Mouse (Mus musculus) c-Kit-negative CD71-positive TER-119-positive erythroid progenitor cells, embryonic 14.5 days (primary cell): ENCODE data around the gene Mecr.
"Not testable (repeated sequence)": the region's sequence is repeated elsewhere in the genome, so short reads cannot be mapped to it uniquely, and the experiment has no call there.

Experiments
- DNase-seq: peaks from one replicate; pipeline ENCODE4 v3.0.0-alpha.2; 2013; ENCODE audit warnings: low read depth, low spot score

Gene Mecr

DNA sequence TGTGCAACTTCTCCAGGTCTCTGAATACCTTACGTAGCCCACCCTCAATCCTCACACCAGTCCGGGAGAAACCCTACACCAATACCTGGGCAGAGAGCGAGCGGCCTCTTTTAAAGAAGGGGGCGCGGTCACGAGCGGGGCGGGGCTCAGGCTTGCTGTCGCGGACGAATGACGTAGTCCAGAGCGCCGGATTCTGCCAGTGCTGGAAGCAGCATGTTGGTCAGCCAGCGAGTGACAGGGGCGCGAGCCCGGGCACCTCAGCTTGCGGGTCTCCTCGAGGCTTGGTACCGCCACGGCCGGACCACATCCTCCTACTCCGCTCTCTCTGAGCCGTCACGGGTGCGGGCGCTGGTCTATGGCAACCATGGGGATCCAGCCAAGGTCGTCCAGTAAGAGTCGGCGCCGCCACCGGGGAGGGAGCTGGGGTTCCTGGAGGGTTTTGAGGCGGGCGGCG lies at the start of gene Mecr:
Gene Mecr, plus strand, starts transcription at position 181 of the 454 bp plus-strand sequence.
- DNase-seq, result peak; percentile 84

DNA sequence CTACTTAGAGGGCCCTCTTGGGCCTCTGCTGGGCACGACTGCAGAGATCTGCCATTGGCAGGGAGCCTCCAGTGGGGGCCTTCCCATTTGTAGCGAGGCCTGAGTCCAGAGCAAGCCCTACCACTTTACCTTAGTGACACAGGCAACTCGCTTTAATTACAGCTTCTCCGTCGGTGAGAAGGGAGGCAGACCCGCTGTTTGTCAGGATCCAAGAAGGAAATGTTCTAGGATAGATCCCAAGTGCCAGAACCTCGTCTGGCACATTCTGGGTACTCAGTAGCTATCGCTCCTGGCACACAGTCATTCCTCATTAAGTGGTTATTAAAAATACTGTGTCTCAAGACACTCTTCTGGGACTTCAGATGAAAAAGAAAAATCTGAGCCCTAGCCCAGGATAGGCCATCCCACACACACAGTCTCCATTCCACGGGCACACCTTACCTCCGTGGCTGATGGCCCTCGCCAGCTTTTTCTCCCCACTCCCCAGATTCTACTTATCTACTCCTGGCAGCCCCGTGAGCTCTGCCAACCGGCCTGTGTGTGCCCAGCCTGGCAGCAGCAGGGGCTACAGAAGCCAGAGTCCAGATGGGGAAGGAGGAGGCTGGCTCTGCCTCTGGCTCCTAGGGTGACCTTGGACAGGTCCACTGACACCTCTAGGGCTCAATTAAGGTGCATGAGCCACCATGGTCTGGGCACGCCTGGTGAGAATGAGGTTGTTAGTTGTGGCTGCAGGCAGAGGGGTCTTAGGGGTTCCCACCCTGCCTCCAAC lies 46.8 kb upstream of the Mecr start:
- DNase-seq, result no peak

DNA sequence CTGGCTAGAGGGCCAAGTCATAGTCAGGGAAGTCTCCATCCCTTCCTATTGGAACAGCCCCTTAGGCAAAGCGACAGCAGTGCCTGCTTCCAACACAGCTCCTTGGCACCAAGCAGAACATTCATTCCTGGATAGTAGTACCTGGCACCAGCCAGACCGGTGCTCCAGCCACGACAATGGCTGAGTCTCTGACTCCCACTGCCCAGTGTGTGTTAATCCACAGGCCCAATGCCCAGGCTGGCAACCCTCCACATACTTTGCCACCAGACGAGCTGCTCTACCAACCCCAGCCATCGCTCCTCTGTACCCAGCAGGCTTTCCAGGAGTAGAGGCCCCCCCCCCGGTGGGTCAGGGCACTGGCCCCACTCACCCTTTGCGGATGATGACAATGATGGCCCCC lies 45.8 kb upstream of the Mecr start:
- no peak for DNase-seq

DNA sequence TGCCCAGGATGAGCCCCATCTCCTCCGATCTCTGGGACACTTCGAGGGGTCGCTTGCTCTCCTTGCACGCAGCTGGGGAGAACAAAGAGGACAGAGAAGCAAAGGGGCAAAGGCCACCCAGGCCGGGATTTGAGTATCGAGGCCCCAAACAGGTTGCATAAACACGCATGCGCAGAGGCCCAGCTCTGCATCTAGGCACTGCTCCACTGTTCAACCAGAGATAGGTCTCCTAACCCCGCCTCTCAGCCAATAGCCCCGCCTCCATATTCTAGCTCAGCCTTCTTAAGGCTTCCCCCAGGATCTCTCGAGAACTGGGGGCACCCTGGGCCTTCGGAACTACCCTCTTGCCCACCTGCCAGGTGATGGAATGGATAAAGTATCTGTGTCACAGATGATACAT lies 45.4 kb upstream of the Mecr start:
- DNase-seq, result no peak

DNA sequence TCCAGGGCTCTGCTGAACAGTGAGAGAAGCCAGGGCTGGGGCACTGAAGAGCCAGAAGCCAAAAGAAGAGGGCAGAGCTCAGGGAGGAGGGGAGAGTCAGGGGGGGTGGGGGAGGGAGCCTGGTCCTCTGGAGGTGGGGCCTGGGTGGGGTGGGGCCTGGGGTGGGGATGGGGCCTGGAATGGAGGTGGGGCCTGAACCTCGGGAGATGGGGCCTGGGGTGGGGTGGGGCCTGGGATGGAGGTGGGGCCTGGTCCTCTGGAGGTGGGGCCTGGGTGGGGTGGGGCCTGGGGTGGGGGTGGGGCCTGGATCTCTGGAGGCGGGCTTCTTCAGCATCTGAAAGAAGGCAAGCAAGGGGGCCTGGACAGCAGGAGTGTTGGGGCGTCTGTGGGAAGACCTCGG lies 44.3 kb upstream of the Mecr start:
- no peak for DNase-seq

DNA sequence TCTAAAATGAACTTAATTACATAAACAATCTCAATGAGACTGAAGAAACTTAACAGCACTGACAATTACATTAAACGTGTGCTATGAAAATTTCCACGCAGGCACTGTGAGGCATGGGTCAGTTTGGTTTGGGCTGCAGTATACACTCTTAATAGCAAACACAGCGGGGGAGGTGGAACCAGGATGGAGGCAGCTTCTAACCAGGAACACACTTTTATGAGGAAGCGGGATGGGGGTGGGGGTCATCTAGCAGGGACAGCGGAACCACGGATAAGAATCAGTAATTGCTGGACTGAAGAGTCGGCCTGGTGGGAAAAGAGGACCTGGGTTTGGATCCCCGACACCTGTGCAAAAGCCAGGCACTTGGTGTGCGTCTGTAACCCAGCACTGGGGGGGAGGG lies 39.4 kb upstream of the Mecr start:
- DNase-seq, result no peak

DNA sequence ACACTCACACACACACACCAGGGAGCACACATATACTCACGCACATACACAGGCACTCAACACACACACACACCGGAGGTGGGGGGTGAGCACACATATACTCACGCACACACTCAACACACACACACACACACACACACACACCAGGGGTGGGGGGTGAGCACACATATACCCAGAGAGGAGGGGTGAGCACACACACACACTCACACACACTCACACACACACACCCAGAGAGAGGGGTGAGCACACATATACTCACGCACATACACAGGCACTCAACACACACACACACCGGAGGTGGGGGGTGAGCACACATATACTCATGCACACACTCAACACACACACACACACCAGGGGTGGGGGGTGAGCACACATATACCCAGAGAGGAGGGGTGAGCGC lies 38.5 kb upstream of the Mecr start:
- DNase-seq, result not testable (repeated sequence)

DNA sequence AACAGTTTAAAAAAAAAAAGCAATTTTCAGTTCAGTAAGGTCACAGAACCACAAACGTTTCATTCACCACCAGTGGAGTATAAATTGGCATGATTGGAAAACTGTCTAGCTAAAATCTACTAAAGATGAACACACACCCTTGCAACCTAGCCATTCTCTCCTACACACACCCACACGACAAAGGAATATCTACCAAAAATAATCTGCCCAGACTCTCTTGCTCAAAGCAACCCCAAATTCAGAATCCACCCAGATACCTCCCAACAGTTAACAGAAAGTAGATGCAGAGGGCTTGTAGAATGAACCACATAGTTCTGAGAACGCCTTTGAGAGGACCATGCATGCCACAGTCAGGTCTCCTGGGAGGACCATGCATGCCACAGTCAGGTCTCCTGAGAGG lies 38.0 kb upstream of the Mecr start:
- DNase-seq, result no peak

DNA sequence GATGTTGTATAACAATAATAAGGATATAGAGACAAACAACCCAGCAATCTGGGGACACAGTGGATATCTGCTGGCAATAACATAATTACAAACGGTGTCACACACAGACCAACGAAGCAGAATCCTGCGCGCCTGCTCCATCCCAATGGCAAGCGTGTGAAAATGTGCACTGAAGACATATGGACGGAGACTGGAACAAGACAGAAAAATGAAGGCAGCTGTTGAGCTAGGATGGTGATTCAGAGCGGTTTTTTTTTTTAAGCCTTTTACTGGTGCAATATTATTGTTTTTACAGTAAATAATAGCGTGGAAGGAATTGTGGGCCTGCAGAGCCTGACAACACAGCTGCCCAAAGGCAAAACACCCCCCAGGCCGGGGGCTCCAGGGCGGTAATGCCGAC lies 30.8 kb upstream of the Mecr start:
- no peak for DNase-seq

DNA sequence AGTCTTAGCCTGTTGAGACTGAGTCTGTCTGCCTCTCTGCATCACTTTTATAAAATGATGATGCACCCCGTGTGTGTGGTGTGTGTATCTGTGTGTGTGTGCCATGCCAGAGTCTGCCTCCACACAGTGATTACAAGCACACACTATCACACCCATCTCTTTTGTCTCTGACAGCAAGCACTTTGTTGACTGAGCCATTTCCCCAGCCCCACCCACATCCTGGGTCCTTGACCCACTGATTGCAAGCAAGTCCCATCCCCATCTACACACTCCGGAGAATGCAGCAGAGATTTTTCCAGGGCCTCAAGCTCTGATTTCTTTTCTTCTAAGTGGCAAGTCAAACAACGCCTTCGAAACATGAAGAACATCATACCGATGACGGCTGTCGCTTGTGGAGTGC lies 29.5 kb upstream of the Mecr start:
- no peak for DNase-seq

DNA sequence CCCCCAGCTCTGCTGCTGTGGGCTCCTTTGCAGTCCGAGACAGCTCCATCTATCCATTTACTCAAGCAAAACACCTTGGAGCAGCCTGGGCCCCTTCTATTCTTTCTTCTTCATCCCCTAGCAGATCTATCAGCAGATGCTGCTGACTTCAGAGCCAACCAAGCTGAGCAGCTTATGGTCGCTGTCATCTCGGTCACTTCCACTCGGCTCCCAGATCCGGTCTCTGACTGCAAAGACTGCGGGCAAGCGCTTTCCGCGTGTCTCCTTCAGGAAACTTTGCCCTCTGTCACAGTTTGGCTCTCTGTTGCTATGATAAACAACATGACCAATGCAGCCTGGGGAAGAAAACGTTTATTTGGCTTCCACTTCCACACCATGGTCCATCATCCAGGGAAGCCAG lies 28.4 kb upstream of the Mecr start:
- DNase-seq, result no peak

DNA sequence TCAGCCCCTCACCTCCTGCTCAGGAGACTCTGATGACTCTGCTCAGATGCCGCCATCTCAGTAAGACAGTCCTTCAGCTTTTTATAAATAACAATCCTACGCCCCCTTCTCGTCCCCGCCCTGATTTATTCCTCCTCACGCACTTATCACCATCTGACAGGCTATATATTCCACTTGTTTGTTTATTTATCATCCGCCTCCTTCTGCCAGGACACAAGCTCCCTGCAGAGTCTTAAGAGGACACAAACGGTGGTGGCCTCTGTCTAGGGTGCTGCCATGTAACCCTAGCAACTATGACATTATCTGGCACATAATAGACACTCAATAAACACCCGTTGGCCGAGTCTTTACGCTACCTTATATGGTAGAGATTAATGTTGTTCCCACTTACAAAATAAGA lies 27.5 kb upstream of the Mecr start:
- no peak for DNase-seq

DNA sequence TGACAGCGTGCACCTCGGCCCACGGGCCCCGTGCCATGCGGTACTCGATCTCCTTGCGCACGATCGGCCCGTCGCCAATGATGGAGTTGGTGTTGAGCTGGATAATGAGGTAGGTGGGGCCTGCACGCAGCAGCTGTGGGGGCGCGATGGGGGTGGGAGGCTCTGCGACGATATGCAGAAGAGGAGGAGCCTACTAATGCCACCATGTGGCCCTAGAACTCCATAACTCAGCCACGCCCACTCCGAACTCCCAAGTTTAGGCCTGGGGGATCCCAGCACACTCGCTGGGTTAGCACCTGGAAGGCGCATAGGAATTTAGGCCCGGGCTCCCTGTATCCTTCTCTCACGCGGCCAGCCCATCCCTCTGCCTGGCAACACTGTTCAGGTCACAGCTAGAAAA lies 24.3 kb upstream of the Mecr start:
- no peak for DNase-seq

DNA sequence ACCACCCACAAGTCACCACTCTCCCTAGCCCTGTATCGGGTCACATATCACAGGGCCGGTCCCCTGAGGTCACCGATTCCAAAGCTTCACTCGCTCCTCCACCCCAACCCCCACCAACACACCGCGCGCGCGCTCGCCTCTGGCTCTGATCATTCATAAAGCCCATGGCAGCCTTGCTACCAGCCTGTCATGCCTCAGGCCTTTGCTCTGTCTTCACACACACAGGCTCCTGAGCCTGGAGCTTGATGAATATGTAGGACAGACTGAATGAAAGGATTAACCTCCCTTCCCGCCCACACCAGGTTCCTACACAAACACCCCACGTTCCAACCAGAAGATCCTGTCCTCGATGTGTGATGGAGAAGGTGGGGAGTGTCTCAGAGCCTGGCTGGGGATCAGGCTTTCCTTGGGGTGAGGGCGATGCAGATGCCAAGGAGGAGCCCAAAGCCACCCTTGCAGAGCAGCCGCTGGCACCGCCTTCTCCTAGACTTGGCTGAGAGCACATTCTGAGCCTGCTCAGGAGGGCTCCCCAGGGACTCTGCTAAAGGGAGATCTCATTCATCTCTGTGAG lies 22.0 kb upstream of the Mecr start:
- no peak for DNase-seq

DNA sequence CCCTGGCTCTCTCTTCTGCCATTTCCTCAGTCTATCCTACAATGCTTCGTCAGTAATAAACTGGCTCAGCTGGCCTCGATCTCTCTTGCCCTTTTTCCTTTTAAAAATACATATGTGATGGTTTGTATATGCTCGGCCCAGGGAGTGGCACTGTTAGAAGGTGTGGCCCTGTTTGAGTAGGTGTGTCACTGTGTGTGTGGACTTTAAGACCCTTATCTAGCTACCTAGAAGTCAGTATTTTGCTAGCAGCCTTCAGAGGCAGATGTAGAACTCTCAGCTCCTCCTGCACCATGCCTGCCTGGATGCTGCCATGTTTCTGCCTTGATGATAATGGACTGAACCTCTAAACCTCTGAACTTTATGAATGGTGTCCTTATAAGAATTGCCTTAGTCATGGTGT lies 20.7 kb upstream of the Mecr start:
- DNase-seq, result no peak

DNA sequence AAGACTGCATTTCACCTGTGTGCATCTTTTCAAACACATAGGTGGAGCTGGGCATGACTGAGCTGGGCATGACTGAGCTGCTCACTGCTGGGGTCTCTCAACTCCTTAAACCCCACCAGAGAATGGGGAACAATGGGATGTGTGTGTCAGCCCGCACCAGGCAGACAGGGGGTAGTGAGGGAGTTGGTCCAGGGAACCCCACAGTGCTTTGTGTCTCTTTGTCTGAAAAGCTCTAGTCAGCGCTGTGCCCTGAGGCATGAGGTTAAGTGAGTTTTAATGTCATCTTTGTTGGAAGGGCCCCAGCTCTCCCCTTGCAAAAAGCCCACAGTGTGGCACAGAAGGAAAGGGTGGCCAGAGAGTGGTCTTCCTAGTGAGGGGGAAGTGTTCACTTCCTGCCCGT lies 18.3 kb upstream of the Mecr start:
- DNase-seq, result no peak

DNA sequence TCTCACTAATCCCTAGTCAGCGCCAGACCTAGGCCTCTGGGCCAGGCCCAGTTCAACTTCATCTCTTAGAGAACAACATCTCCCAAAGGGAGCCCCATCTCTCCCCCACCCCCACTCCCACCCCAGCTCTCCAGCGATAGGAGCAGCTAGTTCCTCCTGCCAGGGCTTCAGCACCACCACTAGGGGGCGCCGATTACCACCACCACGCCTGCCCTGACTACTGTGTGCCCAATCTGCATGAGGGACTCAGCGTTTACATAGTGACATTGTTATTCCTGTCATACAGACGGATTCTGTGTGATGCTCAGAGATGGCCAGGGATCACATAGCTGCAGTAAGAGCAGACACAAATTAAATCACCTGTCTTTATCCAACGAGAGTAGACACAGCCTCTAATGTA lies 17.4 kb upstream of the Mecr start:
- DNase-seq, result peak; percentile 39

DNA sequence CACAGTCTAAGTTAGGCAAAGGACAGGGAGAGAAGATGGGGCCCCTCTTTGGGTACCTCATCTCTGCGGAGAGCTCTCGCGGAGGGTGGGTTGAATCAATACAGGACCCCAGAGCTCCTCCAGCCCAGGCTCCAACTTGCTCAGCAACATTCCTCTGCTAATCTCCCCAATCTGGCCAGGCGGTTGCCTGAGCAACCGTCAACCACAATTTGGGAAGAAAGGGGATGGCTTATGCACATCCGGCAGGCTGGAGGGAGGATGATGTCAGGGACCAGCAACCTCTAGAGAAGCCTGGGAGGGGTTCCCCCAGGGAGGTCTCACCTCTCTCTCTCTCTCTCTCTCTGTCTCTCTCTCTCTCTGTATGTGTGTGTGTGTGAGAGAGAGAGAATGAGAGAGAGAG lies 16.4 kb upstream of the Mecr start:
- DNase-seq, result no peak

DNA sequence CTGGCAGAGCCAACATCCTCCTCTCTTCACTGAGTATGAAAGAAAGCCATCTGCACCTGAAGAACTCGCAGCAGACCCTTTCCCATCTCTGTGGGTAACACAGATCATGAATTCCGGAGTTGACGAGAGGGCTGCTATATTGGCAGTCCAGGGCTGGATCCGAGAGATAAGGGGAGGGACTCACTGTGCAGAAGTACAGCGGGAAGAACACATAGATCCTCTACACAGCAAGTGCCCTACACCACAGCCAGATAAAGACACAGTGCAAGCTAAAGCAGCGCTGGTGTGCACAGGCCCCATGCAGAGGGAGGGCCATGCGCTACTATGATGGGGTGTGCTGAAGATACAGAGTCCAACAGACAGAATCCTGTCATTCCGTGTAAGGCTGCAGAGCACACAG lies 14.1 kb upstream of the Mecr start:
- no peak for DNase-seq

DNA sequence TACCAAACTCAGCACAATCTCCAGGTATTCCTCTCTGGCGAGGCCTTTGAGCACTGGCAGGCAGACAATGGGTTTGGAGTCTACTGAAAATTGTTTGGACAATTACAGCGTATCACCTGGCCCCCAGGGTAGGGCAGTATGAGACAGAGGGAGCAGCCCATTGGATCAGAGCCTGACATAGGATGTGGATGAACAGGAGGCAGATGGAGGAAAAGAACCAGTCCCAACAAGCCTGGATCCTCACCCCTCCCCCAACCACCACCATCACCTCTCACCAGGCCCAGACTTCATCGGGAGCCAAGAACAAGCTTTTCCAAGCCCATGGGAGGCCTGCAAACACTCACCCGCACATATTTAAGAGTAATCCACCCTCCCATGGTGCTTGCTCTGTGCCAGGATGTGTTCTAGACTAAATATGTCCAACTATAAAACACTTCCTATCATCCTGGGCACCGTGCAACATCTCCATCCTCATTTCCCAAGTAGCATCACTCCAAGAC lies 11.7 kb upstream of the Mecr start:
- DNase-seq, result no peak

DNA sequence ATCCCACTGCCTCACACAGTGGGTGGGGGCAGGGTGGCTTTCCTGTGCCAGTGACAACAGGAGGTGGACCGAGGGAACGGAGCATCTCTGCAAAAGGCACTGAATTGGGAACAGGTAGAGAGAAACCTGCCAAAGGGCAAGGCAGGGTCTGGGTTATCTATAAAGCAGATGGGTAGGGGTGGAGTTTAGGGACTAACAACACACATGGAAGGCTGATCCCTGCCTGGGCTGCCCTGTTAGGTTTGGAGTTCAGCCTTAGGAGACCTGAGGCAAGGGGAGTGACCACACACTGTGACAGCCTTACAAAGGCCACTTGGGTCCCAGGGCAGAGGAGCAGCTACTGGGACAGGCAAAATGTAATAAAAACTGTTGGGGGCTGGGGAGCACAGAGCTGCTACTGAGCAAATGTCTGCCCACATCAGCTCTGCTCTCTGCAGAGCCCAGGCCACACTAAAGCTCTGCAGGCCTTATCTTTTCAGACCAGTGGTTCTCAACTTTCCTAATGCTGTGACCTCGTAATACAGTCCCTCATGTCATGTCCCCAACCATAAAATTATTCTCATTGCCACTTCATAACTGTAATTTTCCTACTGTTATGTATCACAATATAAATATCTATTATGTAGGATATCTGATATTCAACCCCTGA lies 10.4 kb upstream of the Mecr start:
- DNase-seq, result no peak

DNA sequence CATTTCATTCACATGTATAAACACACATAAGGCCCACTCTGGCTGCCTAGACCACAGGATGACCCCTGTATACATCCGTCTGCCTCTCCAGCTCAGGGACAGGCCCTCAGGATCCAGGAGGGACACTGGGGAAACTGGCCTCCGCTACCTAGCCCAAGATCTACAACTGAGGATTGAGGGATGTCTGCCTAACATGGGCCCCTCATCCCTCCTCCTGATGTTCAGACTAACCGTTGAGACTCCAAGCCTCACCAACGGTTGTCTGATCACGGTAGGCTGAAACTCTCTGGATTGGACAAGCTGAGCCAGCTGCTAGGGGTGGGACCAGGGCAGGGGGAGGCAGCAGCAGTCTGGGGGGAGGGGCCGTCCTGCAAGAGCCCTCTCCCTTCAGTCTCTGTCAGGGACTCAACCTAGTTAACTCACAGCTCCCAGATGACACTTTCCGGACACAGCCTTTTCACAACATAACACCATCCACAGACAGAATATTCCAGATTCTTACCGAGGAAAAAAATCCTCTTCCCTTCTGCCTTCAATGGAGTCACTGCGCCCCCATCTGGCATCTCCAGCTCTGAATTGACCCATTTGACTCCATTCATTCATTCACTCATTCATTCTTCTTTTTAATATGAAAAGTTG lies 9.2 kb upstream of the Mecr start:
- DNase-seq, result no peak
